Comparison of ENCODE assay signal across 9 mouse cellular contexts in the genomic region with DNA sequence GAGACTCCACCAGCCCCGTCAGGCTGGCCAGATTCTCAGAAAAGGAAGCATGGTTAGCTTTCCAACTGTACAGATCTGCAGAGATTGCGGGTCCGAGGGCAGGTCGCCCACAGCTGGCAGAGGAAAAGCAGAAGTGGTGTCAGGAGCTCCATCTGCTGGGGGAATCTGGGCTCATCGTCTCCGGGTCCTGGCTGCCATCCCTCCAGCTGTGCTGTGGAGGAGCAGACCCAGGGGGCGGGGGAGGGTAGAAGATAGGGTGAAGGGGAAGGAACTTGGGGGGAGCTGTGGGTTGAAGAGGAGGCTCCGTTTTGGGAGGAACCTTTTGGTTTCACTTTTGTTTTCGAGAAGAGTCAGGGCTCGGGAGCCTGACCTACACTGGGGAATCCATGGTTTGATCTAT.
DNase-seq lines count a peak whose midpoint lies in the region; ATAC-seq and TF ChIP-seq lines count a peak whose summit lies in the region.
"Had no signal": no experiment of that assay in that cellular context is flagged by ENCODE, and none has a peak within 500 bp of the region (broad histone marks: within the 10 kb centered on the region; RNA-seq: fewer than 3 reads in every experiment).

No protein-coding gene starts in this region.

- ATAC-seq in heart, postnatal 0 days (ENCODE audit: insufficient read depth, low read depth), result peak; percentile 57
- ATAC-seq in megakaryocyte, adult 5-6 weeks (ENCODE audit: poor library complexity, severe bottlenecking), result peak; percentile 99

- H3K27me3 ChIP-seq in heart, postnatal 0 days (ENCODE audit: control insufficient read depth, insufficient read depth, low read length), result no peaks in the 10 kb centered on the region
- H3K27me3 ChIP-seq in hindbrain, embryonic 10.5 days (ENCODE audit: insufficient read depth, poor library complexity, severe bottlenecking), result no peaks in the 10 kb centered on the region

- no peaks in the 10 kb centered on the region for H3K4me1 ChIP-seq in heart, postnatal 0 days (ENCODE audit: control insufficient read depth, insufficient read depth)
- no peaks in the 10 kb centered on the region for H3K4me1 ChIP-seq in hindbrain, embryonic 10.5 days (replicated peaks)

- no peak for TF ChIP-seq CTCF in gastrocnemius, adult 2 months (IDR thresholded peaks at IDR 0.05)
- no peak for TF ChIP-seq CTCF in heart, postnatal 0 days (IDR thresholded peaks at IDR 0.05; ENCODE audit: low read depth)

- TF ChIP-seq EP300 in heart, postnatal 0 days (IDR thresholded peaks at IDR 0.05; ENCODE audit: low read depth), result no peak

- H3K9ac ChIP-seq in heart, postnatal 0 days (replicated peaks; ENCODE audit: low read depth, low read length), result no peak overlapping the region

- H3K9me3 ChIP-seq in heart, postnatal 0 days (replicated peaks; ENCODE audit: control insufficient read depth, low read length), result no peaks in the 10 kb centered on the region
- no peaks in the 10 kb centered on the region for H3K9me3 ChIP-seq in hindbrain, embryonic 10.5 days

- 48% methylated on average over 10 of the region's 10 CpGs for WGBS in heart, postnatal 0 days
- WGBS in hindbrain, embryonic 10.5 days, result 77% methylated on average over 10 of the region's 10 CpGs

- H3K4me2 ChIP-seq in heart, postnatal 0 days (ENCODE audit: low read depth, low read length), result 0 out of 2 replicates have a peak overlapping the region, but pooled peaks have one; percentile 6

- DNase-seq in gastrocnemius, adult 2 months, result no peak
- DNase-seq in gastrocnemius, adult 18-20 months (ENCODE audit: low spot score), result no peak
- peak; percentile 90 for DNase-seq in A20 (ENCODE audit: low read depth, low spot score)
- DNase-seq in heart, postnatal 0 days (ENCODE audit: low spot score), result no peak
- no peak for DNase-seq in c-Kit-positive CD71-positive TER-119-positive erythroid progenitor cells, embryonic 14.5 days (ENCODE audit: low spot score)
- DNase-seq in hindbrain, embryonic 10.5 days (ENCODE audit: low spot score), result no peak
- DNase-seq in adrenal gland, adult 8-10 months, result no peak

- peaks cover 27% of the 10 kb centered on the region for H3K36me3 ChIP-seq in heart, postnatal 0 days (replicated peaks; ENCODE audit: control insufficient read depth, insufficient read depth, low read length)
- H3K36me3 ChIP-seq in hindbrain, embryonic 10.5 days, result no peaks in the 10 kb centered on the region
- H3K36me3 ChIP-seq: G1E had no signal

- peak overlapping the region; percentile 53 for H3K4me3 ChIP-seq in gastrocnemius, adult 2 months
- peak overlapping the region; percentile 23; the same call in 1 of the 2 replicates for H3K4me3 ChIP-seq in heart, postnatal 0 days (ENCODE audit: low read depth, low read length)
- H3K4me3 ChIP-seq in hindbrain, embryonic 10.5 days, result no peak overlapping the region

- intact Hi-C loops in gastrocnemius, adult 2 months (cut with DNase I), result no loop called here

- no peak overlapping the region for H3K27ac ChIP-seq in gastrocnemius, adult 2 months
- H3K27ac ChIP-seq in heart, postnatal 0 days (ENCODE audit: low read depth), result no peak overlapping the region
- no peak overlapping the region for H3K27ac ChIP-seq in hindbrain, embryonic 10.5 days
